Comparison of ENCODE assay signal across 7 mouse cellular contexts in the genomic region with DNA sequence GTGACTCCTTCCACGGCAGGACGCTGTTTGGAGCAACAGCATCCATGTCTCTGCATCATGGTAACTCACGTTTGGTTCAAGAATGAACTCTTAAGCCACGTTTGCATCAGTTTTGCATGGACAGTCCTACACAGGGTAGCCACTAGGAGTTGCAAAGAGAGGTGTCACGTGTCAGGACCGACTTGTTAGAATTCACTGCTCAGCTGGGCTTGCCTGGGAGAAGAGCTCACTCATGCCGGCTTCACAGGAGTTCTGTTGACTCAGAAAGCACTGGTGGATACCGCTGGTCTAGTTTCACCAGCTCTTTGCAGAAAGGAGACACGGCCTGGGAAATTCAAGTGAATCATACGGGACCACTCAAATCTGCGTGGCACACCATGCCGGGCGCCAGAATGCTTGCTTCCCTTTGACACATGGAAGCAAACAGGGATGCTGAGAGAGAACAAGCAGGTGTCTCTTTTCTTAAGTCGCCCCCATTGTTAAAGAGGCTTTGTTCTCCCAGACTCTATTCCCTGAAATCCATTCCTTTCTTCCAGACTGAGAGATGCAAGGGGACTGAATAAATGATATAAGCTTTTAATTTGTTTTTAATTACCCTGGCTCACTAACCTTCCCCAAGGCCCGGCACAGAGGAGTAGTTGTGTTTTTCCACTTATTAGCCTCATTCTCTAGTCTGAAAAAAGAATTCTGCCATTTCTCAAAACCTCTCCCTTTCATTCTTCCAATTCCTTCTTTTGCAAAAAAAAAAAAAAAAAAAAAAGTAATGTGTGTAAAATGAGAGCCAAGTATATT. TPM values are rescaled to one million over a fixed set of nuclear protein-coding genes. Genes with fewer than 3 reads are reported as not detected.
DNase-seq lines count a peak whose midpoint lies in the region; ATAC-seq and TF ChIP-seq lines count a peak whose summit lies in the region.

No protein-coding gene starts in this region.

- no peak overlapping the region for H3K9ac ChIP-seq in forebrain, embryonic 13.5 days

- peak; percentile 70 for ATAC-seq in forebrain, embryonic 13.5 days
- no peak for ATAC-seq in CD4-positive, CD25-positive, alpha-beta regulatory T cell, adult 4 months

- peaks cover 33% of the 10 kb centered on the region for H3K4me1 ChIP-seq in forebrain, embryonic 13.5 days
- no peaks in the 10 kb centered on the region; the same call in 1 of the 2 replicates for H3K4me1 ChIP-seq in thymus, adult 2 months (replicated peaks; ENCODE audit: control insufficient read depth, insufficient read depth, low read length)

- 10% methylated on average over 15 of the region's 15 CpGs for WGBS in forebrain, embryonic 13.5 days
- WGBS in thymus, adult 2 months = 90% methylated on average over 15 of the region's 15 CpGs

- TF ChIP-seq POLR2A in thymus, adult 2 months (IDR thresholded peaks at IDR 0.05; ENCODE audit: control insufficient read depth, extremely low read depth, insufficient read depth, low read length, poor library complexity) = no peak

- no peaks in the 10 kb centered on the region for H3K27me3 ChIP-seq in C2C12 (ENCODE audit: control insufficient read depth, insufficient read depth, insufficient read length)
- no peaks in the 10 kb centered on the region for H3K27me3 ChIP-seq in forebrain, embryonic 13.5 days
- H3K27me3 ChIP-seq in thymus, adult 2 months (ENCODE audit: control insufficient read depth, insufficient read depth, low read length) = no peaks in the 10 kb centered on the region; the same call in 1 of the 2 replicates

- H3K4me2 ChIP-seq in forebrain, embryonic 13.5 days = peak overlapping the region; percentile 30

- H3K27ac ChIP-seq in forebrain, embryonic 13.5 days = peak overlapping the region; percentile 93
- H3K27ac ChIP-seq in thymus, adult 2 months (ENCODE audit: control insufficient read depth, insufficient read depth, low read length) = no peak overlapping the region

- no peak overlapping the region for H3ac ChIP-seq in C2C12 (ENCODE audit: control insufficient read depth, insufficient read length, low read depth)

- H3K79me3 ChIP-seq in C2C12 (ENCODE audit: low read depth) = no peaks in the 10 kb centered on the region

- no peaks in the 10 kb centered on the region for H3K79me2 ChIP-seq in C2C12 (ENCODE audit: control insufficient read depth, insufficient read depth)

- no peaks in the 10 kb centered on the region for H3K36me3 ChIP-seq in C2C12 (ENCODE audit: control insufficient read depth, insufficient read depth)
- no peaks in the 10 kb centered on the region for H3K36me3 ChIP-seq in forebrain, embryonic 13.5 days (ENCODE audit: poor library complexity, severe bottlenecking)
- no peaks in the 10 kb centered on the region for H3K36me3 ChIP-seq in thymus, adult 2 months (ENCODE audit: control insufficient read depth, insufficient read depth, low read length)

- no peak overlapping the region for H3K4me3 ChIP-seq in C2C12 (ENCODE audit: insufficient read depth, poor library complexity, severe bottlenecking)
- no peak overlapping the region for H3K4me3 ChIP-seq in forebrain, embryonic 13.5 days
- H3K4me3 ChIP-seq in thymus, adult 2 months (ENCODE audit: control insufficient read depth, insufficient read depth, low read length) = no peak overlapping the region

- no peak for TF ChIP-seq CTCF in C2C12 (IDR thresholded peaks at IDR 0.05; ENCODE audit: control insufficient read depth, insufficient read depth, insufficient read length)
- no peak for TF ChIP-seq CTCF in thymus, adult 2 months (IDR thresholded peaks at IDR 0.05; ENCODE audit: borderline replicate concordance, control insufficient read depth, extremely low read depth, insufficient read depth, low read length, poor library complexity)

- DNase-seq in 3134 (ENCODE audit: extremely low read depth, insufficient read length, low spot score) = peak; percentile 60
- peak; percentile 34 for DNase-seq in mesoderm, embryonic 11.5 days (ENCODE audit: low read depth, low spot score)
- DNase-seq in spleen, adult 12 weeks (ENCODE audit: low spot score) = no peak
- DNase-seq in thymus, adult 2 months = no peak

- H3K9me3 ChIP-seq in forebrain, embryonic 13.5 days (replicated peaks) = no peaks in the 10 kb centered on the region

TF ChIP-seq in C2C12, 6 proteins besides CTCF, POLR2A, EP300 and RAD21:
- TF ChIP-seq MAX (IDR thresholded peaks at IDR 0.05) (peak; percentile 32), CEBPB (IDR thresholded peaks at IDR 0.05; ENCODE audit: low read depth) (no peak), USF1 (IDR thresholded peaks at IDR 0.05; ENCODE audit: low read depth) (peak; percentile 91)

RNA-seq across cellular contexts. Expression of gene Tlr1, which starts 55.9 kb away (rescaled TPM):
- polyA plus RNA-seq in C2C12 (2012; fragmentation: generic; extraction: Trizol) = 0.01 TPM
- 0.14 and 0.39 TPM in 2 replicates for polyA plus RNA-seq in forebrain, embryonic 13.5 days (2015; fragmentation: Nextera tagmentation; extraction: Ambion mirVana)
- 10 to 100 TPM; 74.7 to 91.5 TPM for polyA plus RNA-seq in CD4-positive, CD25-positive, alpha-beta regulatory T cell, adult 4 months (2017; shearing (Covaris generic))
- 4.4 and 4.7 TPM in 2 replicates for polyA plus RNA-seq in thymus, adult 2 months (2012; rRNA removed)

Comparison
In these comparisons a context has a peak if more than half of its experiments do, and no peak if none do; other contexts are left out.
1. DNase-seq: peak in 3134 (single experiment) and mesoderm, embryonic 11.5 days (single experiment); none in spleen, adult 12 weeks (single experiment) and thymus, adult 2 months (single experiment).
2. RNA of gene Tlr1, which starts 55.9 kb away (polyA plus RNA-seq): 74.7 to 91.5 TPM in CD4-positive, CD25-positive, alpha-beta regulatory T cell, adult 4 months; 4.4 to 4.7 TPM in thymus, adult 2 months, 0.14 to 0.39 TPM in forebrain, embryonic 13.5 days and 0.01 TPM in C2C12 (single experiment); every median in the first group is over 10 times any median in the second.